Mouse (Mus musculus) gastrocnemius, postnatal 4 days (tissue): Measurements from ENCODE around the gene Atn1. TPM values are rescaled to one million over a fixed set of nuclear protein-coding genes. Genes with fewer than 3 reads are reported as not detected.

Experiments
- DNase-seq, 2 experiments: peaks; one replicate each; pipeline ENCODE4 v3.0.0; 2021 to 2022; ENCODE audit warnings: low spot score in 2 of 2, mixed read lengths in 2 of 2
- total RNA-seq, 2 experiments: library from RNA; stranded (reverse); gene quantifications; 2 replicates each; pipeline ENCODE4 v1.2.3; 2021

The Atn1 gene
- total RNA-seq, 2 experiments from 2014 or later, result 52.9 to 66.5 TPM

- no peak for DNase-seq
These were observed 43.4 kb downstream of the Atn1 start for GRCm38 (mm10) chr6:124712918-124713317.

- peak; percentile 94 to 98 for DNase-seq
These were observed 44.2 kb downstream of the Atn1 start, which contains the start of the genes Emg1 and Phb2 for GRCm38 (mm10) chr6:124711824-124712782. Gene Emg1, minus strand, starts transcription at chr6:124712178. Gene Phb2, plus strand, starts transcription at chr6:124712336.

- DNase-seq, result no peak
These were observed 47.9 kb downstream of the Atn1 start for GRCm38 (mm10) chr6:124708289-124708889.

DNA sequence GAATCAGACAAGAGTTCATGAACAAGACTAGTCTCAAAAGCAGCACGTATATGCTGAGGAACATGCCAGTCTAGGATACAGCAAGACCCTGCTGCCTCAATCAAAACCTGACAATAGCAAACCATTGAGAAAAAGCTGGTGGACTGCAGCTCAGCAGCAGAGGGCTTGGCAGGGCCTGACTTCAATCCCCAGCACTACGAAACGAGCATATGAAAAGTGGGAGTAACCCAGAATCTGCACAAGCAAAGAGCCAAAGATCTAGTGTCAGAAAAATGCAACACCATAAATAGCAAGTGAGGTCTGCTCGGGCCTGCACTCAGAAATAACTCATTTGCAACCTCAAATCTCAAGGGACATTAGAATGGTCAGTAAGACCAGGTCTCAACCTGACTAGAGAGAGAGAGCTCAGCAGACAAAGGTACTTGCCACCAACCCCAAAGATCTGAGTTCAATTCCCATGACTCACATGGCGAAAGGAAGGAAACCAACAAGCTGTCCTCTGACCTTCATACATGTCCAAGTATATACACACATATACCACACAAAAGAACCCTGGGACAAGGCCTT, 50.2 kb downstream of the Atn1 start:
- DNase-seq, result no peak

GRCm38 (mm10) chr6:124704417-124704816, 51.9 kb downstream of the Atn1 start:
- no peak for DNase-seq

GRCm38 (mm10) chr6:124703789-124704188, 52.5 kb downstream of the Atn1 start:
- peak in 1 of 2 experiments; percentile 15 for DNase-seq

GRCm38 (mm10) chr6:124702784-124703103, 53.6 kb downstream of the Atn1 start:
- peak; percentile 32 to 51 for DNase-seq

- DNase-seq, result no peak
These were observed 54.1 kb downstream of the Atn1 start for GRCm38 (mm10) chr6:124702102-124702783.

GRCm38 (mm10) chr6:124701338-124701737, 55.0 kb downstream of the Atn1 start:
- no peak for DNase-seq

DNA sequence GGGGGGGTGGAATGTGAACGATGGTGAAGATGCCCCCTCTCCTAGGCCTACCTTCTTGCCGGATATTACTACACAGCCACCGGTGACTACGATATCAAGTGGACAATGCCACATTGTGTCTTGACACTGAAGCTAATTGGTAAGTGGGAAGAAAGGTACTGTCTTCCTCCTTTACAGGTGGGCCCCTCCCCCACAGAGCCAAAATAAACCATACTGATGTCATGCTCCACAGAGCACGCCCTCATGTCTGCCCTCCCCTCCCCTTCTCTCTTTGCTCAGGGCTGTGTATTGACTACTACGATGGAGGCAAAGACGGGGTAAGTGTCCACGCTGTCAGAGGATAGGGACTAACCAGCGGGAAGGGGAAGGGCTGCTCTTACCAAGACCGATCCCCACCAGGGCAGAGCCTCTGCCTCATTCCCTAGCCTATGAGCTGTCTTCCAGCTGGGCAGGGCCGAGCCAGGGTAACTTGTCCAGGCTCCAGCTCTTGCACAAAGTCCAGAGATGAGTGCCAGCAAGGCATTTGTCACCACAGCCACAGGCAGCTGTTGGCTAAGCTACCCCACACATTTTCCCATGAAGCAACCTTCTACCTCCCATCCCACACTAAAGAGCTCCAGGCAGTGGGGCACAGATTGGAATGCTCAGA, 56.2 kb downstream of the Atn1 start:
- peak in 1 of 2 experiments; percentile 64 for DNase-seq

DNA sequence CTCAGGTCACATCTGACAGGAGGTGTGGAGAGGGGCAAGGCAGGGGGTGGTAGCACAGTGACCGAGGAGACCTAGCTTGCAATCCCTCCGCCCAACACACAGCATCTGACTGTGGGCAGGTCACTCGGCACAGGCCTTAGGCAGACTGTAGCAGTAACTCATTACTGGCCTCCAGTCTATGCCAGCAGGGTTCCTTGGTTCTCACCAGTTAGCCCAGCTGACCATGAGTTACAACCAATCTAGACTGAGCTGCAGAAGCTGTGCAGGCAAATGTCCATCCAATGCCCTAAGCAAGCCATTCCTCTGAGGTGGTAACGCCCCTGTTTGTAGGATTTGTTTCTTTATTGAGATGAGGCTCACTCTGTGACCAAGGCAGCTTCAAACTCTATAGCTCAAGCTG, 57.0 kb downstream of the Atn1 start:
- no peak for DNase-seq

- DNase-seq, result no peak
These were observed 57.6 kb downstream of the Atn1 start for GRCm38 (mm10) chr6:124698751-124699150.

DNA sequence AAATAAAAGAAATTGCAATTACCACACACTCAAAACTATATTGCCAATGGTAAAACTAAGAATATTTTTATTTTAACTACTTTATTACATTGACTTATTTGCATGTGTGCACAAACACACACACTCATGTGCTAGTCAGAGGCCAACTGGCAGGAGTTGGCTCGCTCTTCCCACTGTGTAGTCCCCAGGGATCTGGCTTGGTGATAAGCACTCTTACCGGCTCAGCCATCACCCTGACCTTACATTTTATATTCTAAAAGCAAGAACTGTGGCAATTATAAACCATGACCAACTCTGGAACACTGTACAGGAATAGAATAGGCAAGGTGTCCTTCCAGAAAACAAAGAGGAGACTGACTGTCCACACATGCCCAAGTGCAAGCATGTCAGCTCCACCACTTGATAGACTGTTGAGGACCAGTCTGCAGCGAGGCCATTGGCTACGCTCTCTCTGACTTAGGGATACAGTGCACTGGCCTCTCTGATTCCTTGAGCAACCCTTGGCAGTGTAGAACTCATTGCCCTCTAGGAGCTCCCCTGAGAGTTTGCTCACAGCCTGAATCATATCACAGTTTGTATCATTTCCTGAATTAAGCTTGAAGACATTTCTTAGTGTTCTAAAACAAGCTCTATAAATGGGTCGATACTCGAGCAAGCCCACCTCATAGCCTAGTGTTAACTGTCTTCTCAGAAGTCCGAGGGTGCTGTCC, 59.7 kb downstream of the Atn1 start:
- no peak for DNase-seq

GRCm38 (mm10) chr6:124694166-124694955, 62.0 kb downstream of the Atn1 start:
- DNase-seq, result no peak

DNA sequence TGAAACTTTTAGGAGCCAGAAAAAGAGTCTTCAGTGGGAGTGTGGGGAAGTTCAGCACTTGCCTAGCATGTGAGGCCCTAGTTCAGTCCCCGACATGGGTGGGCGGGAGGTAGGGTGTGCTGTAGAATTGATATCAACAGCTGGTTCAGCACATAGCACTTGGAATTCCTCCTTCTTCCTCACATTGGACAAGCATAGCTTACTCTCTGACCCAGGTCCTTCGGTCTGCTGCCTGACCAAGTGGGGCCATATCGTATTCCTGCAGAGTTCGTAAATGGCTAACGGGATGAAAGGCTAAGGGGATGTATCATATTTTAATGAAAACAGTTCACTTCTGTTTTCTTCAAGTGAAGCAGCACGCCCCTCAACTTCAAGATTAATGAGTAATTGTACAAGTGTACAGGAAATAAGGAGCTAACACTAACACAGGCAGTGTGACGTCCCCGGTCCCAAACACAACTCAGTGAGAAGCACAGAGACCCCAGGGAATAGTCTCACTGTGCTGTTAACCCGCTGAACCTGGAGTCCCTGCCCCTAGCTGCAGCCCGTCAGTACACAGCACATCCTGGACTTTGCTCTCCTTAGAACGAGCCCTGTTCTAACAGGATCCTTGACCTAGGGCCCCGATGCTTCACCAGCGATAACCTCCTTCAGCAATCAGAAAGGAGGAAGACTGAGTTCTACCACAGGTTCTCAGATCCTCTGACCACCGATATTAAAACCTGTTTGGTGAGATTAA, 62.9 kb downstream of the Atn1 start:
- no peak for DNase-seq
